Mouse (Mus musculus) spleen, postnatal 36 days (tissue): ENCODE results near the gene Hsd17b2.
"Not testable (repeated sequence)": the region's sequence is repeated elsewhere in the genome, so short reads cannot be mapped to it uniquely, and the experiment has no call there.

ENCODE experiments used
- DNase-seq, 2 experiments: peaks; one replicate each; pipeline ENCODE4 v3.0.0; 2022; ENCODE audit warnings: low spot score in 2 of 2, mixed read lengths in 1 of 2

Gene Hsd17b2

DNA sequence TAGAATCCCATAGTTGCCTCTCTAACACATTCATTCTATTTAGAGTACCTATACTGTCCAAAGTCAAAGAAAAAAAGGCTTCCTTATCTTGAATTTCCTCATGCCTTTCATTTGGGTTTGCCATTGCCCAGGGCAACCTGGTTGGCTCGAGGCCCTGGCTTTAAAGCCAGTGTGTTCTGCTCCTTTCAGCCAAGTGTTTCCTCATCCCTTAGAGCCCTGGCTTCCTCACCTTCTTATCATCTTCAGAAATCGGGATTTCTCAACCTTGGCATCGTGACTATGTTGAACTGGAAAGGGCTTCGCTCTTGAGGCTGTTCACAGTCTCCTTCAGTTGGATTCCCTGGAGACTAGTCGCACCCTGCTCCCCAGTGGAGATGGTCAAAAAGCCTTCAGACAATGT is 12.9 kb downstream of the Hsd17b2 start:
- DNase-seq = no peak

DNA sequence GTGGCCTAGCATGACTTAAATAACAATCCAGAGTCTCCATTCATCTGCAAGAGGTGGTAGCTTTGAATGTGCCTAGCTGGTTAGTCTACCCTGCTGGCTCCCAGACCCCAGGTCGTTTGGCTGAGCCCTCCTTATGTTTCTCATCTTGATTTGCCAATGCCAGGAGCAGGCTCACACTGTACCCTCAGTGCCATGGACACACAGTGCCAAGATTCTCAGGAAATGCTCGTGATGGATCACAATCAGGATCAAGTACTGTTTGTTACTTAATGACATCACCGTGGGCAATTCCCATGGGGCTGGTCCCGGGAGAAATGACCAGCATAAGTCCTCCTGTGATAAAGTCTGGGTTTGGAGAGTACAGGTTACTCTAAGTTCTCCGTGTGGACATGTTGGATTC is 14.2 kb downstream of the Hsd17b2 start:
- no peak for DNase-seq

DNA sequence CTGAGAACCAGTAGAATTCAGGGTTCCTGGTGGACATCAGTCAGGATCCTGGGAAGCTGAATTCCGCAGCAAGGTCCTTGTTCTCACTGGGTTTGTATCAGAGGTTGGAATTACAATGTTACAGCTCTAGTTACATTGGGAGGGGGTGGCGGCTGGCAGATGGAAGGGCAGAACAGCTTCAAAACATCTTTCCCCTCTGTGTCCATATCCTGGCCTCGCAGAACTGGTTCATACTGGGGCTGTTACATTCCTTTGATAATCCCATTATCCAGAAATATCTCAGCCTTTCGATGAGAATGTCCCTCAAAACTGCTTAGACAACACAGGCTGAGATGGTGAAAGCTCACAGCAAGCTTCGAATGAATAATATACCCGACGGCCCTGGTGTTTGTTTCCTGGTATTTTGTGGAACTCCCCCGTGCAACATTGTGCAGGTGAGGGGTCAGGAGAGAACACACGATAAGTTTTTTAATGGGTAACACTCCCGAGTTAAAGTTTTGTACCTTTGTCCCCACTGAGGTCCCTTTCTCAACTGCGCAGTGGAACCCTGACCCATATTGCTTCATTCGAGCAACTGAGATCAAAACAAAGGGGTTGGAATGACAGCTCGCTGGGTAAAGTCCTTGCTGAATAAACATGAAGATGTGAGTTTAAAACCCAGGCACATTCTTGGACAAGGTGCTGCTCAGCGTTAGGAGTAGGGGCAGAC is 16.6 kb downstream of the Hsd17b2 start:
- DNase-seq = no peak

DNA sequence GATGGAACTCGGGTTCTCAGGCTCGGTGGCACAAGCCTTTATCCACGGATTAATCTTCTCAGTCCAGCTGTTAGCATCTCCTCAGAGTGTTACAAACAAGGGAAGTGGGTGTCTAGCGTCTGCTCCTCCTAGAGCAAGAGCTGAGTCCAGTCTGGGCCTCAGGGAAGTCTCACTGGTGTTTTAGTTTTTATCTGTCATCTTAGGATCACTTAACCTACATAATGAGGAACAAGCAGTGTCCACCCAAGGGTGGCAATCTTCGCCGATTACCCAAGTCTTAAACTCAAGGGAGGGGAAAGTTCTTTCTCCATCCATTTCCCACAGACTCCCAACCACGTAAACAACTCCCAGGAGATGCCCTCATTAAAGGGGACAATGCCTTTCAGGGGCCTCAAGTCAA is 24.8 kb downstream of the Hsd17b2 start:
- DNase-seq = no peak

DNA sequence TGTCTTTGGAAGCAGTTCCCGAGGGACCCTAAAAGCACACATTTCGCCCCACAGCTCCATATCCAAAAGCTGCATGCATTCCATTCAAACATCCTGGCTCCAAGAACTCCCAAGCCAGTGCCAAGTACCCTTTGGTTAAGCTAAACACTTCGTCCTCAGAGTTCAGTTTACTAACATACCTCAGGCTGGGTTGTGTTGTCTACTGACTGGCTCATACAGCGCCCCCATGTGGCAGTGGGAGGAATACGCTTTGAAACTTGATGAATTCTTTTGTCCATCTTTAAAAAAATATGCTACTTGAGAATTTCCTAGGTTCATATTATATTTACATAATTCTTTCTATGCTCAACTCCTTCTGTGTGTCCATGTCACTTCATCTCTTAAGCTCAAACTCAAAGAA is 25.9 kb downstream of the Hsd17b2 start:
- DNase-seq = no peak

DNA sequence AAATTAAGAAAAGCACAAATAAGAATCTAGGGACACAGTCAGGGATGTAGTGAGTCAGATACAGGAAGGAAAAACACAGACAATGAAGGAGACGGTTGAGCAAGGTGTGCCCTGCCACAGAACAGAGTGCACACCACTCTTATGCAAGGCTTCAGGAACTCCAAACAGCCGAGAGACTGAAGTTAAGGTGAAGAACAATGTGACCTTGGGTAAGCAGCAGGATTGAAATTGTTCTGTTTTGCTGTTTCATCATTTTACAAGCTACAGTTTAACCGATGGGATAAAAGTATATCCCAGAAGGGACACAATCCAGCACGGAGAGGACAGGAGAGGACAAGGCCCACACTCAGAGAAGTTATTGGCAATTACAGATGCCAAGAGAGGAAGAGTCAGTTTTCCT is 26.5 kb downstream of the Hsd17b2 start:
- DNase-seq = no peak

DNA sequence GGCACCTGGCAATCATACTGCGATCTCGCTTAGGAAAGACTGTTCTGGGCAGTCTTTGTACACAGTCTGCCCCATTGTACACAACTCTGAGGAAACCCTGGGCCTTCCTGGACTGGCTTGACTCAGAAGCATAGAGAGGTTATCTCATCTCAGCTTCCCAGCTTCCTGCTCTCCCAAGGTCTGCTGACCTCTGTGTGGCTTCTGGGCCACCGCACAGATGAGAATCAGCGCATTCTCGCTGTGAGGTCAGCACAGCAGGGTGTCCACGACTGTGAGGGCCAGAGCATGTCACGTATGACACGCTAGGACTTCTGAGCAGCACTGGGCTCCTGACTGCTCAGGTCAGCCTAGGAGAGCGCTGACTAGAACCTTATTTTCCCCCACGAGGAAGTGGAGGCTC is 29.3 kb downstream of the Hsd17b2 start:
- no peak for DNase-seq

DNA sequence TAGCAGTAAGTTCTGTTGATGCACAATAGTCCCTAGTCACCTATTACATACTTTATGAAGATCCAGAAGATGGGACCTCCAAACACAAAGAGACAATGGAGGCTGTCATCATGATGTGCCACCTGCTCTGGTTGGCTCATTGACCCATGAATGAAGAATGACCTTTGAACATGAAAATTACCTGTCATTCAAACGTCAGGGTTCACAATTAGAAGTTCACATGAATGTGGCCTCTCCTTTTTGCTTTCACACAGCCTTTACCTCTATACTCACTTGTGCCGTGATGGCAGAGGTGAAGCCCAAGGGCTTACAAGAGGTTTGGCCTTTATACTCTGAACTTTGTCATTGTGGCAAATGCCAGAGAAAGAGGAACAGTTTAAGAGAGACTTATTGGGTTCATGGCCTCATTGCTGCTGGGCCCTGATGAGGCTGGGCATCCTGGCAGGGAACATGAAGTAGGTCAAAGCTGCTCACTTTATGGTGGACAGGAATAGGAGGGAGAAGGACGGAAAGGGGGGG is 35.0 kb downstream of the Hsd17b2 start:
- DNase-seq = no peak

DNA sequence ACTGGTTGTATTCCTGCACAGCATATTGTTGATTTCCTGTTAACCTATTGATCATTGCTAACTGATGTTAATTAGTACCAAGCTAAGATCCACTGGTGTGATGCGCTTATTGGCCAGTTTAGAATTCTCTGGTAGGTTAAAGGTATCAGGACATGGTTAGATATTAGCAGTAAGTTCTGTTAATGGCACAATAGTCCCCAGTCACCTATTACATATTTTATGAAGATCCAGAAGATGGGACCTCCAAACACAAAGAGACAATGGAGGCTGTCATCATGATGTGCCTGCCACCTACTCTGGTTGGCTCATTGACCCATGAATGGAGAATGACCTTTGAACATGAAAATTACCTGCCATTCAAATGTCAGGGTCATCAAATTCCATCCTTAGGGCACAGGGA is 36.5 kb downstream of the Hsd17b2 start:
- DNase-seq = not testable (repeated sequence)

DNA sequence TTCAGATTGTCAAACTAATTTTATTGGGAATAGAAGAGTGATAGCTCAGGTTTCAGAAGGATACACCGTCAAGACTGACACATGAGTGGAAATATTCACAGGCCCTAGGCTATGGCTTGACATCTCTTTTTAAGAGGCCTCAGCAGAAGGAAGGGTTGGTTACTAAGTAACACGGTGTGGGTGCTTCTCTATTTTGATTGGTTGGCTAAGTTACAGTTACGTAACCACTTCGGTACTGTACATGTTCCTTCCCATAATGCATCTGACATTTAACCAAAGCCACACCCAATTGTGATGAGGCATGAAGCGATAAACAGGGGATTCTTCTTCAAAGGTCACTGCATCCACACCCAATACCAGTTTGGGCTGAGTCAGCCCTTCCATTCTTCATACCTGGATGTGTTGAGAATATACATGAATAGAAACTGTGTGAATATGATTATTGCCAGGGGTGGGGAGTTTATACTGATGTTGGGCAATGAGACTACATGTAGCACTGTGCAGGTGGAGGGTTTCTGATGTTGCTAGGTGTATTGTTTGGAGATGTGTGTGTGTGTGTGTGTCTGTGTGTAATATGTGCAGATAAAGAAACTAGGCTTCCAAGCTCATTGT is 38.8 kb downstream of the Hsd17b2 start:
- no peak for DNase-seq

DNA sequence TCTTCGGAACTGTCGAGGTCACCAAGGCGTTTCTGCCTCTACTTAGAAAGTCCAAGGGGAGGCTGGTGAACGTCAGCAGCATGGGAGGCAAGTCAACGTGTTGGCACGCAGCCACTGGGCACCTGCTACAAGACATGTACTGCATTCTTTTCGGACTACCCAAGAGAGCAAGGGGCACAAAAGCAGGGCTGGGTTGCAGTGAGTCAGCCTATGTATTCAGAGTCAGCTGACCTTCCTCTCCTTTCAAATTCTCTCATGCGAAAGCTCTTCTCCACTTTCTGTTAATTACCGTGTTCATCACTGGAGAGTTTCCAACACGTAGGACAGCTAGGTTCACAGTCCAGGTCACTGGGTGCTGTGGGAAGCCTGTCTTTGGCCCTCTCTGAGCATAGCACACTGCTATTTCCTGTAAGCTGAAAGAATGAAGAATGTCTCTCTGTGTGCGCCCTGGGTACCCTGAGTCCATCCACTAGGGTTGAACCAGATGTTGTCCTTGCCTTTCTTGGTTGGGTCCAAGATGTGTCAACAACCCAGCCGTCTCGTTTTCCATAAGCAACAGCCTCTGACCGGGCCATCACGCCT is 40.8 kb downstream of the Hsd17b2 start:
- no peak for DNase-seq

DNA sequence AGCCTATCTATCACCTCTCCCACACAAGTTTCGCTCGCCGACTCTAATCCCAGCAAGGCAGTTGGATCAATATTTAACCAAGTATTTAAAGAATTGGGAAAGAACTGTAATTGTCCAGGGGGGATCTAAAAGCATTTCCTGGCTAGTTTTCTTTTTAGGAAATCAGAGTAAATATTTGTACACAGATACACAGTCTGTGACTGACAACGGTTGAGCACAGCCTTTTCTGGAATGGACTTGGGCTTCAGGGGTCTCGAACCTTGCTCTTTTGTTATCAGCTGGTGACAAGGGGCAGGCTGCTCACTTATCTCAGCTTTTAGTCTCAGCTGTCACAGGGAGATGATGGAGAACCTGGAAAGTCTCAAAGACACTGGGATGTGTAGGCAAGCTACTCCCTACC is 44.9 kb downstream of the Hsd17b2 start:
- no peak for DNase-seq

DNA sequence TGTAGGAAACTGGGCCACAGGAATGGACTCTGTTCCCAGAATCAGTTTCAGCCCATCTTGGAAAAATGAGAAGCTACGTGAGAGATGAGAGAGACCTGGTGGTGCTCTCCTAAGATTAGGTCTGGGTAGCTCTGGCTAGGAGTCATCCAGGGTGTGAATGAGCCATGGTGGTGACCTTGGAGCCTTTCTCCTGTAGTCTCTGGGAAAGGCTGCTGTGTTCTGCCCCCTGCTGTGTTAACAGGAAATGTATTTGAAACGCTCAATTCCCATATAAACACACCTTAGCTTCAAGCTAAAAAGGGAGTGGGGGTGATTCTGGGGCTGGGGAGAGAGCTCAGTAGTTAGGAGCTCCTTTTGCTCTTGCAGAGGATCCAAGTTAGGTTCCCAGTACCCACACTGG is 45.7 kb downstream of the Hsd17b2 start:
- no peak for DNase-seq

DNA sequence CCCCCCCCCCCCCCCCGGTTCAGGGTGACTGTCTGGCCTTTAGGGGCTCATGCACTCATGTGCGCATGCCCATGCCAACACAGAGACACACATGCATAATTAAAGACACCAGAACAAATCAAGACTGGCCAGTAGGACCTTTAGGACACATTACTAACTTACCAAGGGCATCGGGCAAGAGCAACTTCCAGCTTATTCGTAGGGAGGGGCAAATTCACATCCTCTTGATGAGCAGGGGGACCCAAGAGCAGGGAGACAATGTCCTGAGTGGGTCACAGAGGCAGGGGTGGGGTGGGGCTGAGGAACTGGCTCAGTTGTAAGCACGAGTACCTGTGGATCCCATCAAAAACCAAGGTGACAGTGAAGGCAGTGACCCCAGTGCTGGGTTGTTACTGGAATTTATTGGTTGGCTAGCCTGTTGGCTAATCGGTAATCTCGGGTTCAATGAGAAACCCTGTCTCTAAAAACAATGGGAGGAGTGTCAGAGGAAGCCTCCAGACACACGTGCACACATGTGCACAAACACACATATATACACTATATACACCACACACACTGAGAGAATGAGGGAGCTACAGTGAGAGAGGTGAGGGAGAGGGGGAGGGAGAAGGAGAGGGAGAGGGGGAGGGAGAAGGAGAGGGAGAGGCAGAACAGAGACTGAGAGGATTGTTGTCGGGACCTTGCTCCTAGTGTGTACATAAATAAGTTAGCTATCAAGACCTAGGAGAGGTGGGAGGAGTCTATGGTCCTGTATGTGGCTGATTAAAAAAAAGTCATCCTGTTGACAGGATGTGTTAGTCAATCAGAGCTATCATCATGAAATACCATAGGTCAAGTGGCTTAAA is 46.4 kb downstream of the Hsd17b2 start:
- no peak for DNase-seq

DNA sequence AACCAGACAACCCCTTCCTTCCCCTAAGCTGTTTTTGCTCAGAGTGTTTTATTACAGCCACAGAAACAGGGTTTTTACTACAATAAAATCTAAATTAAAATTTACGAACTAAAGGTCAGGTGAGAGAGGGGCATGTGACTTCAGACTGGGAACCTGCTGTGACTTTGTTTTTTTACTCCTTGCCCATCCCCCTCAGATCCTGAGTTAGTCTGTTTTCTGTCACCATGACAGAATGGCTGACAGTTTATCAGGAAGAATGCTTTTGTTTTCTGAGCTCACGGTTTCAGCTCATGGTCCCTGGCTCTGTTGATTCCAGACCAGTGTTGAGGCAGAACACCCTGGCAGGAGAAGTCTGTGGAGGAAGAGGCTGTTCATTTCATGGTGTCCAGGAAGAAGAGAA is 47.7 kb downstream of the Hsd17b2 start:
- DNase-seq = no peak

DNA sequence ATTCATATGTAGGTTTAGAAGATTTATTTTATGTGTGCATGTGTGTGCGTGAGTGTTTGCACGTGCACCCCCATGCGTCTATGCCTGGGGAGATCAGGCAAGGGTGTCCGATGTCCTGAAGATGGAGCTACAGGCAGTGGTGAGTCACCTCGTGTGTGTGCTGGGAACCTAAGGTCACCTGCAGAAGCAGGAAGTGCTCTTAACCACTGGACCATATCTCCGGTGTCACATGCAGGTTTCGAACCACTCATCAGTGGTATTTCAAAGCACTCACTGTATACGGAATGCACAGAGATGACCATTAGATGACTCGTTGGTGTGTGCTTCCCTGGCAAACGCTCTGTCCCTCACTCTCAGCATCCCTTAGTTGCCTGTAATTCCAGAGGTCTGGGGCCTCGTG is 56.2 kb downstream of the Hsd17b2 start:
- no peak for DNase-seq

DNA sequence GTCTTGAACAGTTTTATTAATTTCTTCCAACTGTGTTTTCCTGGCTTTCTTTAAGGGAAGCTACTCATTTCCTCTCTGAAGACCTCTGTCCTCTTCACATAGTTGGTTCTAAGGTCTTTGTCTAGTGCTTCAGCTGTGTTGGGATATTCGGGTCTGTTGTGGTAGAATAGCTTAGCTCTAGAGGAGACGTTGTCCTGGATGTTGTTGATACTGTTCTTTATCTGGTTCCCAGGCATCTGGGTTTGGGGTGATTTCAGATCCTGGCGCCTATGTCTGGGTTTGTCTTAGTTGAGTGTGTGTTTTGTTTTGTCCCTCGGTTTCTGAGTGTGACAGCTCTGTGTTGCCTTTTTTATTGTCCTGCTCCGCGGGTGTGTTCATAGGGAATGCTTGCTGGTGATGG is 61.1 kb downstream of the Hsd17b2 start:
- no peak for DNase-seq

DNA sequence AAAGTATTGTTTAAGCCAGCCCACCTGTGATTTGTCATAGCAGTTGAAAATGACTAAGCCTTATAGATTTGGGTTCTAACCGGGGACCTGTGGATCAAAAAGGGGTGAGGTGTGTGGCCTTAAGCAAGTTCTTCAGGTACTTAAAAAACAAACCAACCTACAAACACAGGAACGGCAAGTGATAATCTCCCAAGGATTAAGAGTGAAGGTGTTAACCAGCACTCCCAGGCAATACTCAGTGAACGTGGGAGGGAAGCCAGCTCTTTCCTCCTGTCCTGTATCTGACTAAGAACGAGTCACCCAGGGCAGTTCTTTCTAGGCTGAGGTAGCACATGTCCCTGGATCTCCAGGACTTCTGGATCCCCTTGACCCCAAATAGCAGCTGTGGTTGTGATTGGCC is 62.9 kb downstream of the Hsd17b2 start:
- no peak for DNase-seq

DNA sequence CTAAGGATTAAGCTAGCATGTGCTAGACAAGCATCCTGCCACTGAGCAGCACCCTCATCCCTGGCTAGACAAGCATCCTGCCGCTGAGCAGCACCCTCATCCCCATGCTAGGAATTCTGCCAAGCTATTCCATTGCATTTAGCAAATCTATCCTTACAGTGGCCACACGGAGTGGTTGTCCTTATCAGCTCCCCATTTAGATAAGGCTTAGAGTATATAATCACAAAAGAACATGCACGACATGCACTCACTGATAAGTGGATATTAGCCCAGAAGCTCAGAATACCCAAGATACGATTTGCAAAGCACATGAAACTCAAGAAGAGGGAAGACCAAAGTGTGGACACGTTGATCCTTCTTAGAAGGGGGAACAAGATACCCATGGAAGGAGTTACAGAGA is 64.2 kb downstream of the Hsd17b2 start:
- no peak for DNase-seq

DNA sequence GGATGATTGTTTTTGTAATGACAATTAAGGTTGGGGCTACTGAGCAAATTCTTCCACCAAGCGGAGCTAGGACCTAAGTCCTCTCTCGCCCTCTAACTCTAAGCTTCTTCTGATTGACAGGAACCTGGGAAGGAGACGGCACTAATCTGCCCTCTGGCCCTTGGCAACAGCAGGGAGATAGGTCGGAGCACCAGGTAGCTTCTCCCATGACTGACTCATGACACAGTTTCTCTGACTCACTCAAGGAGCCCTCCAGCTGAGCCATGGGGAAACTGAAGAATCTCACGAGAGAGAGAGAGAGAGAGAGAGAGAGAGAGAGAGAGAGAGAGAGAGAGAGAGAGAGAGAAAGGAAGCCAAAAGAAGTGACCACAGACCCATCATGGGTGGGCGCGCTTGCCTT is 67.3 kb downstream of the Hsd17b2 start:
- DNase-seq = no peak

DNA sequence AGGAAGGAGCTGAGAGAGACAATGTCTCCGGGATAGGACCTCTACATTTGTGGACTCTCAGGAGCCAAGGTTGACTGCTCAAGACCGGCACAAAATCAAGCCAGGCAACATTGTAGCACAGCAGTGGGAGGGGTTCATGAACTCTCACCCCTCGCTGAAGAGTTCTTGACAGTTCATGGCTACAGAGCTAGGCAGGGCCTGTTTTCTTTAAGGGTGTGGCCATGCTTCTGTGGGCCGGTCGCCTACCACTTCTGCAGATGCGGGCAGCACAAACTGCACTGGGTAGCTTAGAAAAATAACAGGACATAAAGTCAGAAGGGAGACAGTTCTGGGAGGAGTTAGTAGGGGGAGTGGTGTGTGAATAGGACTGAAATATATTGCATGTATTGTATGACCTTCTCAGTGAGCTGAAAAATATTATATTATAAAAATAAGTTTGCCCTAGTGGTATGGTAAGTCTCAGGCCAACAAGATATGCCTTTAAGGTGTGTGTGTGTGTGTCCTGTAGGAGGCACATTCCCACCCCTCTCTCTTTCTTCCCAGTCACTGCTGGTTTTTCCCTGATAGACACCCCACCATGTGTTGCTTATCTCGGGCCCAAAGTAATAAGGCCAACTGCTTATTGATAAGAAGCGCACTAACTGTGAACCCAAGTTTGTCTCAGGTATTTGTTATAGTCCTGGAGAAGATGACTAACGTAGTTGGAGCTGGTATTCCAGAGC is 69.6 kb downstream of the Hsd17b2 start:
- DNase-seq = no peak

DNA sequence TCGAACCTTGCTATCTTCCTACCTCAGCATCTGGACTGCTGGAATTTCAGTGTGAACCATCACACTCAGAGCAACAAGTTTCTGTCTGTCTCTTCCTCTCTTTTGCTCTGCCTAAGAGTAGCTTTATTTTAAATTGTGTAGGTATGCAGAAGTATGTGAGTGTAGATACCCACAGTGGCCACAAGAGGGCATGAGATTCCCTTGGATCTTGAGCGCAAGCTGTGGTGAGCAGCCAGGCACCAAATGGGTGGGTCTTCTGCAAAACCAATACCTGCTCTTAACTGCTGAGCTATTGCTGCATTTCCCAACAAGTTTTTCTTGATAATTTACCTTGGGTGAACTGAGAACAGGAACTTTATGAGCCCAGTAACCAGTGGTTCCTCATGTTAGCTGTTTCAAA is 70.4 kb downstream of the Hsd17b2 start:
- peak in 1 of 2 experiments; percentile 16 for DNase-seq
